Mouse (Mus musculus) kidney, postnatal 0 days (tissue): ENCODE results near the gene Fam166b. TPM values are rescaled to one million over a fixed set of nuclear protein-coding genes. Genes with fewer than 3 reads are reported as not detected.

Experiments used
- ATAC-seq: fragments of 200-750 bp; cut with Nextera tagmentation; replicated peaks from 2 replicates; pipeline ENCODE4 v1.8.0; 2017; ENCODE audit warnings: low read depth, moderate number of reproducible peaks, moderate TSS enrichment, moderate library complexity; ENCODE audit not compliant: low FRiP score
- DNase-seq: peaks from one replicate; pipeline ENCODE4 v3.0.0-alpha.2; 2016; ENCODE audit warnings: low spot score
- H3K27ac ChIP-seq: fragments of 300-500 bp; sonication (generic); 2 replicates; pipeline ENCODE4 v1.5.1; 2014; ENCODE audit warnings: mild to moderate bottlenecking
- H3K27me3 ChIP-seq: fragments of 300-500 bp; sonication (generic); 2 replicates; pipeline ENCODE4 v1.6.1; 2014; ENCODE audit warnings: low read length, mixed read lengths; ENCODE audit not compliant: insufficient read depth
- H3K36me3 ChIP-seq: fragments of 300-500 bp; sonication (generic); 2 replicates; pipeline ENCODE4 v1.6.1; 2014; ENCODE audit warnings: low read length, mixed read lengths; ENCODE audit not compliant: insufficient read depth
- H3K4me1 ChIP-seq: fragments of 300-500 bp; sonication (generic); replicated peaks from 2 replicates; pipeline ENCODE4 v1.6.1; 2014; ENCODE audit warnings: antibody characterized with exemption, low read length, mixed read lengths; ENCODE audit not compliant: insufficient read depth
- H3K4me2 ChIP-seq: fragments of 300-500 bp; sonication (generic); 2 replicates; pipeline ENCODE4 v1.6.1; 2014; ENCODE audit warnings: mild to moderate bottlenecking, low read length, moderate library complexity, mixed read lengths
- H3K4me3 ChIP-seq: fragments of 300-500 bp; sonication (generic); replicated peaks from 2 replicates; pipeline ENCODE4 v1.5.1; 2014; ENCODE audit warnings: low read depth, low read length
- H3K9ac ChIP-seq: fragments of 300-500 bp; sonication (generic); 2 replicates; pipeline ENCODE4 v1.6.1; 2014; ENCODE audit warnings: low read depth, low read length
- H3K9me3 ChIP-seq: fragments of 300-500 bp; sonication (generic); replicated peaks from 2 replicates; pipeline ENCODE4 v1.6.1; 2016; ENCODE audit warnings: low read length, inconsistent platforms, mixed read lengths
- CTCF ChIP-seq: IDR thresholded peaks from 2 replicates; pipeline ENCODE4 v1.5.1; 2016; ENCODE audit warnings: antibody characterized with exemption, low read depth, mild to moderate bottlenecking, moderate library complexity
- WGBS: fragments of 180-500 bp; shearing (Covaris S2); extraction: QIAGEN DNeasy Blood & Tissue Kit; methylation state at CpG from one replicate; pipeline ENCODE4 v1.1.7; 2014; 5-methylcytosine and 5-hydroxymethylcytosine counted together
- polyA plus RNA-seq: library from polyadenylated mRNA; unstranded; fragments of >200 nt; fragmentation: Nextera tagmentation; extraction: Ambion mirVana; gene quantifications from 2 replicates; pipeline ENCODE4 v1.2.1, GENCODE M21; 2015

Fam166b gene
- polyA plus RNA-seq, 1 experiment from 2014 or later, result 0.33 TPM

- Histone ChIP-seq H3K9ac (no peak overlapping the region), H3K4me1 (peaks cover 5% of the 10 kb centered on the region), H3K27me3 (no peaks in the 10 kb centered on the region), H3K4me2 (no peak overlapping the region), H3K27ac (0 out of 2 replicates have a peak overlapping the region, but pooled peaks have one; percentile 19), H3K36me3 (no peaks in the 10 kb centered on the region), H3K9me3 (no peaks in the 10 kb centered on the region), H3K4me3 (no peak overlapping the region)
- DNase-seq (no peak), ATAC-seq (no peak)
- no peak for TF ChIP-seq CTCF
- 81% methylated on average over 2 of the region's 2 CpGs for WGBS
These were observed 39.5 kb downstream of the Fam166b start for GRCm38 (mm10) chr4:43389390-43389789.

GRCm38 (mm10) chr4:43386932-43387331, 42.0 kb downstream of the Fam166b start:
- no peak overlapping the region for H3K4me3 ChIP-seq
- ATAC-seq (no peak), DNase-seq (no peak)
- H3K4me2 ChIP-seq, result no peak overlapping the region
- H3K27ac ChIP-seq, result no peak overlapping the region
- no peaks in the 10 kb centered on the region for H3K27me3 ChIP-seq
- H3K9me3 ChIP-seq, result no peaks in the 10 kb centered on the region
- no peak for TF ChIP-seq CTCF
- no peak overlapping the region for H3K9ac ChIP-seq
- H3K4me1 ChIP-seq, result peaks cover 3% of the 10 kb centered on the region; the same call in 1 of the 2 replicates
- no peaks in the 10 kb centered on the region for H3K36me3 ChIP-seq

GRCm38 (mm10) chr4:43384541-43384940, 44.4 kb downstream of the Fam166b start:
- 87% methylated on average over 3 of the region's 3 CpGs for WGBS
- Histone ChIP-seq H3K27ac (0 out of 2 replicates have a peak overlapping the region, but pooled peaks have one; percentile 16), H3K4me3 (no peak overlapping the region), H3K9me3 (no peaks in the 10 kb centered on the region), H3K4me2 (no peak overlapping the region), H3K4me1 (peaks cover 3% of the 10 kb centered on the region; the same call in 1 of the 2 replicates), H3K36me3 (no peaks in the 10 kb centered on the region), H3K27me3 (no peaks in the 10 kb centered on the region), H3K9ac (no peak overlapping the region)
- no peak for ATAC-seq
- no peak for TF ChIP-seq CTCF
- no peak for DNase-seq

GRCm38 (mm10) chr4:43384083-43384460, 44.9 kb downstream of the Fam166b start:
- H3K36me3 ChIP-seq, result no peaks in the 10 kb centered on the region
- ATAC-seq (no peak), DNase-seq (no peak)
- H3K27ac ChIP-seq, result peak overlapping the region; percentile 60; the same call in 1 of the 2 replicates
- H3K4me3 ChIP-seq, result no peak overlapping the region
- H3K9me3 ChIP-seq, result no peaks in the 10 kb centered on the region
- TF ChIP-seq CTCF, result no peak
- H3K4me2 ChIP-seq, result peak overlapping the region; percentile 71
- 81% methylated on average over 5 of the region's 5 CpGs for WGBS
- no peak overlapping the region for H3K9ac ChIP-seq
- no peaks in the 10 kb centered on the region for H3K27me3 ChIP-seq
- peaks cover 3% of the 10 kb centered on the region; the same call in 1 of the 2 replicates for H3K4me1 ChIP-seq

- TF ChIP-seq CTCF, result no peak
- Histone ChIP-seq H3K9me3 (no peaks in the 10 kb centered on the region), H3K27ac (peak overlapping the region; percentile 60; the same call in 1 of the 2 replicates), H3K4me2 (peak overlapping the region; percentile 71), H3K36me3 (no peaks in the 10 kb centered on the region), H3K9ac (0 out of 2 replicates have a peak overlapping the region, but pooled peaks have one; percentile 4), H3K4me1 (peaks cover 3% of the 10 kb centered on the region; the same call in 1 of the 2 replicates), H3K27me3 (no peaks in the 10 kb centered on the region), H3K4me3 (peak overlapping the region; percentile 64; the same call in 1 of the 2 replicates)
- DNase-seq (no peak), ATAC-seq (no peak)
- 45% methylated on average over 11 of the region's 11 CpGs for WGBS
These were observed 45.5 kb downstream of the Fam166b start for GRCm38 (mm10) chr4:43383246-43384082.

DNA sequence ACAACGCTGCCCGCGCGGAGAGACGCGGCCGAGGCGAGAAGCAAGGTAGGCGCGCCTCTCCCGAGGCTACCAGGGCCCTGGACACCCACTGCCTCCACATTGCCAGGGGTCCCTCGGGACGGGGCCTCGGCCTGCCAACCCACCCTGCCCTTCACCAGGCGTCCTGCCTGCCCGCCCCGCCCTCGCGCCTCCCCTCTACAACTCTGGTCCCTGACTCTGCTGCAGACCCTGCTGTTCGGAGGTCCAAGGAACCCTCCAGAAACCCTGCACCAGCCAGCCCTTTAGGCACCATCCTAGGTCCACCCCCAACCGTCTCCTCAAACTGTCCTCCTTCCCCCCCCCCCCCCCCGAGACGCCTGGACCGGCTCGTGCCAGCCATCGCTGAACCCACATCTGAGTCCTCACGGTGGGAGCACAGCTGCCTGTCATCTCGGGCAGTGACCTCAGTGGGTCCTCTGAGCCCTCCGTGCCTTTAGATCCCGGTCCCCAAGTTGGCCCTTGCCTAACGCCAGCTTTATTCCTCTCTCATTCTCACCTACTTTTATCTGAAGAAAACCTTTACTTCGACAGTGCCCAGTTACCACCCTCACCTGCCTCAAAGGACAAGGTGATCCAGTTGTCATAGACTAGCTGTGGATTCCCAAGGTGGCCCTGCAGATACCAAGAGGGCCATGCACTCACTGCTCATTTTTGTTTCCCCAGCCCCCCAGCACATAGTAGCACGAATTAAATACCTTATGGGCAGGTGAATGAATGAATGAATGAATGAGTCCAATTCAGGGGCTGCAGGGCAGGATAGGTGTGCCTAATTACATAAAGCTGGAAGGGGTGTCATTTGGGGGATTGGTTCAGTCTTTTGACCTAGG, 46.5 kb downstream of the Fam166b start:
- WGBS, result 5% methylated on average over 25 of the region's 33 CpGs
- no peaks in the 10 kb centered on the region for H3K9me3 ChIP-seq
- H3K4me1 ChIP-seq, result peaks cover 3% of the 10 kb centered on the region; the same call in 1 of the 2 replicates
- no peaks in the 10 kb centered on the region for H3K36me3 ChIP-seq
- H3K4me2 ChIP-seq, result peak overlapping the region; percentile 71
- no peak for TF ChIP-seq CTCF
- H3K9ac ChIP-seq, result peak overlapping the region; percentile 82
- H3K27me3 ChIP-seq, result no peaks in the 10 kb centered on the region
- ATAC-seq (peak; percentile 76), DNase-seq (no peak)
- H3K27ac ChIP-seq, result peak overlapping the region; percentile 78
- H3K4me3 ChIP-seq, result peak overlapping the region; percentile 64
